In genomic region chr2:147710593-147711265, GRCm38 (mm10) we compare ENCODE assay signal across 10 mouse cellular contexts.
A peak's percentile ranks its signal among the peaks of the same experiment; 100 is the strongest.
DNase-seq lines count a peak whose midpoint lies in the region; ATAC-seq and TF ChIP-seq lines count a peak whose summit lies in the region.
"Had no signal": no experiment of that assay in that cellular context is flagged by ENCODE, and none has a peak within 500 bp of the region (broad histone marks: within the 10 kb centered on the region; RNA-seq: fewer than 3 reads in every experiment).

No protein-coding gene starts in this region.

- 0 out of 2 replicates have a peak, but pooled peaks have one; percentile 51 for ATAC-seq in hindbrain, embryonic 15.5 days (ENCODE audit: low FRiP score, low read depth)
- ATAC-seq in hindbrain, embryonic 11.5 days (ENCODE audit: low FRiP score): no peak
- 0 out of 2 replicates have a peak, but pooled peaks have one; percentile 16 for ATAC-seq in midbrain, postnatal 0 days (ENCODE audit: low FRiP score)
- no peak for ATAC-seq in midbrain, embryonic 16.5 days
- ATAC-seq in heart, embryonic 13.5 days (ENCODE audit: extremely low read depth, insufficient number of reproducible peaks, low FRiP score, low TSS enrichment): no peak; the same call in 1 of the 2 replicates
- ATAC-seq: liver, postnatal 0 days had no signal

- H3K9ac ChIP-seq in hindbrain, embryonic 15.5 days: no peak overlapping the region
- H3K9ac ChIP-seq in hindbrain, embryonic 11.5 days (ENCODE audit: low read depth, low read length): no peak overlapping the region
- H3K9ac ChIP-seq in midbrain, postnatal 0 days (replicated peaks; ENCODE audit: low read length, poor library complexity, severe bottlenecking): no peak overlapping the region
- no peak overlapping the region for H3K9ac ChIP-seq in midbrain, embryonic 16.5 days (ENCODE audit: low read depth, low read length)
- no peak overlapping the region for H3K9ac ChIP-seq in heart, embryonic 13.5 days
- H3K9ac ChIP-seq: liver, postnatal 0 days had no signal

- H3K27ac ChIP-seq in hindbrain, embryonic 15.5 days (replicated peaks): no peak overlapping the region
- H3K27ac ChIP-seq in hindbrain, embryonic 11.5 days (ENCODE audit: low read depth, low read length): no peak overlapping the region
- no peak overlapping the region for H3K27ac ChIP-seq in midbrain, postnatal 0 days (ENCODE audit: low read depth, low read length)
- H3K27ac ChIP-seq in midbrain, embryonic 16.5 days (ENCODE audit: low read length): no peak overlapping the region
- peak overlapping the region; percentile 32; the same call in 1 of the 2 replicates for H3K27ac ChIP-seq in heart, embryonic 13.5 days (replicated peaks)

- H3K36me3 ChIP-seq in hindbrain, embryonic 15.5 days: no peaks in the 10 kb centered on the region
- no peaks in the 10 kb centered on the region for H3K36me3 ChIP-seq in hindbrain, embryonic 11.5 days (ENCODE audit: control insufficient read depth, insufficient read depth, low read length)
- H3K36me3 ChIP-seq in midbrain, postnatal 0 days (ENCODE audit: insufficient read depth, low read length): no peaks in the 10 kb centered on the region
- no peaks in the 10 kb centered on the region for H3K36me3 ChIP-seq in midbrain, embryonic 16.5 days (ENCODE audit: control insufficient read depth, insufficient read depth, low read length)
- no peaks in the 10 kb centered on the region for H3K36me3 ChIP-seq in heart, embryonic 13.5 days

- H3K4me3 ChIP-seq in hindbrain, embryonic 15.5 days: no peak overlapping the region
- H3K4me3 ChIP-seq in hindbrain, embryonic 11.5 days (ENCODE audit: low read depth, low read length): no peak overlapping the region
- no peak overlapping the region for H3K4me3 ChIP-seq in midbrain, postnatal 0 days (ENCODE audit: low read depth, low read length)
- no peak overlapping the region for H3K4me3 ChIP-seq in midbrain, embryonic 16.5 days (ENCODE audit: low read depth, low read length)
- H3K4me3 ChIP-seq in heart, embryonic 13.5 days: no peak overlapping the region

- H3K4me1 ChIP-seq in hindbrain, embryonic 15.5 days (replicated peaks): no peaks in the 10 kb centered on the region
- H3K4me1 ChIP-seq in hindbrain, embryonic 11.5 days (replicated peaks; ENCODE audit: control insufficient read depth, insufficient read depth, low read length): no peaks in the 10 kb centered on the region
- H3K4me1 ChIP-seq in midbrain, postnatal 0 days (ENCODE audit: insufficient read depth, low read length): no peaks in the 10 kb centered on the region
- no peaks in the 10 kb centered on the region for H3K4me1 ChIP-seq in midbrain, embryonic 16.5 days (ENCODE audit: control insufficient read depth, insufficient read depth, low read length)
- peaks cover 17% of the 10 kb centered on the region for H3K4me1 ChIP-seq in heart, embryonic 13.5 days

- H3K4me2 ChIP-seq in hindbrain, embryonic 15.5 days: no peak overlapping the region
- H3K4me2 ChIP-seq in hindbrain, embryonic 11.5 days (replicated peaks; ENCODE audit: low read depth, low read length): no peak overlapping the region
- H3K4me2 ChIP-seq in midbrain, postnatal 0 days (ENCODE audit: low read depth, low read length, poor library complexity, severe bottlenecking): no peak overlapping the region
- H3K4me2 ChIP-seq in midbrain, embryonic 16.5 days (ENCODE audit: low read length): no peak overlapping the region
- H3K4me2 ChIP-seq in heart, embryonic 13.5 days: peak overlapping the region; percentile 43

- H3K27me3 ChIP-seq in hindbrain, embryonic 15.5 days: peaks cover 3% of the 10 kb centered on the region; the same call in 1 of the 2 replicates
- H3K27me3 ChIP-seq in hindbrain, embryonic 11.5 days (ENCODE audit: control insufficient read depth, insufficient read depth, low read length): no peaks in the 10 kb centered on the region
- H3K27me3 ChIP-seq in midbrain, postnatal 0 days (ENCODE audit: insufficient read depth, low read length): no peaks in the 10 kb centered on the region
- H3K27me3 ChIP-seq in midbrain, embryonic 16.5 days (ENCODE audit: control insufficient read depth, insufficient read depth, low read depth, low read length): no peaks in the 10 kb centered on the region
- peaks cover 15% of the 10 kb centered on the region; the same call in 1 of the 2 replicates for H3K27me3 ChIP-seq in heart, embryonic 13.5 days (replicated peaks)

- 51% methylated on average over 8 of the region's 8 CpGs for WGBS in hindbrain, embryonic 15.5 days
- 58% methylated on average over 8 of the region's 8 CpGs for WGBS in hindbrain, embryonic 11.5 days
- WGBS in midbrain, postnatal 0 days: 63% methylated on average over 8 of the region's 8 CpGs
- WGBS in midbrain, embryonic 16.5 days: 67% methylated on average over 8 of the region's 8 CpGs
- WGBS in heart, embryonic 13.5 days: 12% methylated on average over 8 of the region's 8 CpGs

- TF ChIP-seq CTCF in midbrain, postnatal 0 days (IDR thresholded peaks at IDR 0.05): no peak

- no peaks in the 10 kb centered on the region for H3K9me3 ChIP-seq in hindbrain, embryonic 15.5 days
- no peaks in the 10 kb centered on the region for H3K9me3 ChIP-seq in hindbrain, embryonic 11.5 days (ENCODE audit: control insufficient read depth, low read length)
- no peaks in the 10 kb centered on the region for H3K9me3 ChIP-seq in midbrain, postnatal 0 days (ENCODE audit: low read length)
- H3K9me3 ChIP-seq in midbrain, embryonic 16.5 days (replicated peaks; ENCODE audit: control insufficient read depth, low read length, poor library complexity, severe bottlenecking): no peaks in the 10 kb centered on the region
- no peaks in the 10 kb centered on the region for H3K9me3 ChIP-seq in heart, embryonic 13.5 days

- no peak for DNase-seq in hindbrain, embryonic 11.5 days (ENCODE audit: low spot score)
- DNase-seq in midbrain, postnatal 0 days (ENCODE audit: low spot score): peak; percentile 58
- peak; percentile 17 to 53 for DNase-seq in lung, postnatal 4 days
- no peak for DNase-seq in spleen, postnatal 4 days (ENCODE audit: low spot score in 2 of 2)
- DNase-seq: cerebellum, postnatal 36 days; kidney, postnatal 14 days; liver, postnatal 0 days had no signal

Comparison
In these comparisons a context has a peak if more than half of its experiments do, and no peak if none do; other contexts are left out.
1. ATAC-seq: peak in hindbrain, embryonic 15.5 days (single experiment) and midbrain, postnatal 0 days (single experiment); none in hindbrain, embryonic 11.5 days (single experiment), midbrain, embryonic 16.5 days (single experiment) and heart, embryonic 13.5 days (single experiment).
2. DNase-seq: peak in midbrain, postnatal 0 days (single experiment) and lung, postnatal 4 days (2 of 2); none in hindbrain, embryonic 11.5 days (single experiment) and spleen, postnatal 4 days (0 of 2).